Mouse (Mus musculus) lung, adult 2 months (tissue): ENCODE data around the gene Uba5. TPM values are rescaled to one million over a fixed set of nuclear protein-coding genes. Genes with fewer than 3 reads are reported as not detected.

Source experiments
- DNase-seq: peaks from one replicate; pipeline ENCODE4 v3.0.0; 2022
- H3K4me1 ChIP-seq: fragments of 200-500 bp; 2 replicates; pipeline ENCODE4 v1.6.1; 2011; ENCODE audit warnings: low read length; ENCODE audit not compliant: control insufficient read depth, insufficient read depth
- H3K4me3 ChIP-seq: fragments of 200-500 bp; replicated peaks from 2 replicates; pipeline ENCODE3; 2011; ENCODE audit warnings: low read depth, mild to moderate bottlenecking, control low read depth, low read length; ENCODE audit errors: extremely low read depth
- CTCF ChIP-seq: fragments of 200-500 bp; IDR thresholded peaks from 2 replicates; pipeline ENCODE4 v1.5.1; 2011; ENCODE audit warnings: mild to moderate bottlenecking, low read length, control low read depth; ENCODE audit not compliant: insufficient read depth
- POLR2A ChIP-seq: fragments of 200-500 bp; IDR thresholded peaks from 2 replicates; pipeline ENCODE4 v1.6.1; 2011; ENCODE audit warnings: low read depth, mild to moderate bottlenecking, control low read depth, low read length, borderline replicate concordance; ENCODE audit errors: extremely low read depth
- WGBS: fragments of 180-500 bp; shearing (Covaris S2); methylation state at CpG from one replicate; pipeline ENCODE4 v1.1.7; 2018; 5-methylcytosine and 5-hydroxymethylcytosine counted together
- polyA plus RNA-seq: library from polyadenylated mRNA; depleted of rRNA; stranded (reverse); fragments of >200 nt; gene quantifications from 2 replicates; pipeline ENCODE4 v1.2.3, GENCODE M21; 2012; rRNA removed

Uba5 gene
- polyA plus RNA-seq: 13.5 and 19.2 TPM in 2 replicates

- H3K4me1 ChIP-seq: peaks cover 5% of the 10 kb centered on the region; the same call in 1 of the 2 replicates
Measured at GRCm38 (mm10) chr9:104062430-104063243, at the start of gene Uba5. TSS of gene Uba5 (minus strand) at chr9:104063134.

GRCm38 (mm10) chr9:104109151-104109550 lies 46.2 kb upstream of the Uba5 start:
- Histone ChIP-seq H3K4me3 (no peak overlapping the region), H3K4me1 (no peaks in the 10 kb centered on the region)
- TF ChIP-seq POLR2A (no peak), CTCF (no peak)
- WGBS: 89% methylated on average over 5 of the region's 5 CpGs
- no peak for DNase-seq

More at GRCm38 (mm10) chr9:104062430-104063243, at the start of gene Uba5:
- under 1% methylated on average over 59 of the region's 59 CpGs for WGBS
- no peak for DNase-seq
- H3K4me3 ChIP-seq: peak within 1 kb of the TSS; percentile 93
- TF ChIP-seq POLR2A: peak; percentile 53; the same call in 1 of the 2 replicates
- no peak for TF ChIP-seq CTCF

- TF ChIP-seq POLR2A (no peak), CTCF (no peak)
- DNase-seq: no peak
- Histone ChIP-seq H3K4me1 (no peaks in the 10 kb centered on the region), H3K4me3 (no peak overlapping the region)
- WGBS: 80% methylated on average over 2 of the region's 2 CpGs
Measured at GRCm38 (mm10) chr9:104108571-104109143, 45.7 kb upstream of the Uba5 start.

GRCm38 (mm10) chr9:104107482-104107881 lies 44.5 kb upstream of the Uba5 start:
- DNase-seq: no peak
- Histone ChIP-seq H3K4me3 (no peak overlapping the region), H3K4me1 (no peaks in the 10 kb centered on the region)
- TF ChIP-seq CTCF (no peak), POLR2A (no peak)
- WGBS: 50% methylated on average over 6 of the region's 6 CpGs

- TF ChIP-seq CTCF (no peak), POLR2A (no peak)
- Histone ChIP-seq H3K4me3 (no peak overlapping the region), H3K4me1 (no peaks in the 10 kb centered on the region)
- DNase-seq: no peak
- 65% methylated on average over 9 of the region's 9 CpGs for WGBS
Measured at GRCm38 (mm10) chr9:104106930-104107329, 44.0 kb upstream of the Uba5 start.

- no peak for TF ChIP-seq POLR2A
- 79% methylated on average over 2 of the region's 2 CpGs for WGBS
- DNase-seq: no peak
- Histone ChIP-seq H3K4me1 (no peaks in the 10 kb centered on the region; the same call in 1 of the 2 replicates), H3K4me3 (no peak overlapping the region)
Measured at GRCm38 (mm10) chr9:104104986-104105385, 42.1 kb upstream of the Uba5 start.

GRCm38 (mm10) chr9:104102901-104103300 lies 40.0 kb upstream of the Uba5 start:
- WGBS: 68% methylated on average over 2 of the region's 2 CpGs
- Histone ChIP-seq H3K4me1 (peaks cover 3% of the 10 kb centered on the region), H3K4me3 (no peak overlapping the region)
- no peak for TF ChIP-seq POLR2A
- DNase-seq: no peak

- no peak for DNase-seq
- peaks cover 3% of the 10 kb centered on the region for H3K4me1 ChIP-seq
- 29% methylated on average over 6 of the region's 6 CpGs for WGBS
- H3K4me3 ChIP-seq: no peak overlapping the region
- TF ChIP-seq CTCF (no peak), POLR2A (no peak)
Measured at GRCm38 (mm10) chr9:104102301-104102700, 39.4 kb upstream of the Uba5 start.

GRCm38 (mm10) chr9:104101458-104101857 lies 38.5 kb upstream of the Uba5 start:
- TF ChIP-seq CTCF (no peak), POLR2A (no peak)
- peaks cover 3% of the 10 kb centered on the region for H3K4me1 ChIP-seq
- WGBS: 51% methylated on average over 3 of the region's 3 CpGs
- peak overlapping the region; percentile 57 for H3K4me3 ChIP-seq
- no peak for DNase-seq

- no peak for DNase-seq
- WGBS: 46% methylated on average over 7 of the region's 7 CpGs
Measured at GRCm38 (mm10) chr9:104100822-104101221, 37.9 kb upstream of the Uba5 start.

More at GRCm38 (mm10) chr9:104100822-104101221, 37.9 kb upstream of the Uba5 start:
- TF ChIP-seq CTCF: no peak
- TF ChIP-seq POLR2A: peak; percentile 8; the same call in 1 of the 2 replicates
- Histone ChIP-seq H3K4me3 (peak overlapping the region; percentile 44), H3K4me1 (peaks cover 3% of the 10 kb centered on the region)
